Mouse (Mus musculus) C2C12 (cell line): ENCODE measurements around the gene Med13l.

Source experiments
- CEBPB ChIP-seq: IDR thresholded peaks from one replicate; pipeline ENCODE4 v1.6.1; 2011; ENCODE audit warnings: low read depth, mild to moderate bottlenecking, control low read depth, moderate library complexity
- CTCF ChIP-seq: IDR thresholded peaks from one replicate; pipeline ENCODE4 v1.5.1; 2011; ENCODE audit not compliant: control insufficient read depth, insufficient read depth, insufficient read length
- MAX ChIP-seq: IDR thresholded peaks from one replicate; pipeline ENCODE4 v1.6.1; 2011; ENCODE audit warnings: mild to moderate bottlenecking, control low read depth

DNA sequence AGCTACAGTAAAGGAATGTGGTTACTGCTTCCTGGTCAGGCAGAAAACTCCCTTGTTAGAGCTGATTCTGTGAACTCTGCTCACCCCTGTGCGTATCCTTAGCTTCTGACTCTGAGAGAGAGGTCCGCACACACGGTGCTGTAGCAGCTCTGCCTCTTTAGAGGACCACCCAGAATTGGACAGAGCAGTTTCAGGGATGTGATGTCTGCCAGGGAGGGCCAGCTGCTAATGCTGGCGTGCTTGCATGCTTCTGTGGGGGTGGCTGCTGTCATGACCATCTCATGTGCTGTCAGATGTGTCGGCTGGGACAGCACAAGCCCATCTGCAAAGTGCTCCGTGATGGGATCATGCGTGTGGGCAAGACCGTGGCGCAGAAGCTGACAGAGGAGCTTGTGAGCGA lies 186.5 kb downstream of the Med13l start:
- TF ChIP-seq CEBPB (no peak), CTCF (no peak), MAX (no peak)
